Mouse (Mus musculus) intestine, embryonic 16.5 days (tissue): ENCODE measurements around the gene Gm20388. TPM values are rescaled to one million over a fixed set of nuclear protein-coding genes. Genes with fewer than 3 reads are reported as not detected.

ENCODE experiments used
- ATAC-seq: fragments of 200-750 bp; cut with Nextera tagmentation; 2 replicates; pipeline ENCODE4 v1.8.0; 2017; ENCODE audit warnings: moderate TSS enrichment, moderate library complexity
- H3K27ac ChIP-seq: fragments of 300-500 bp; sonication (generic); 2 replicates; pipeline ENCODE4 v1.5.1; 2014; ENCODE audit warnings: mild to moderate bottlenecking, low read length
- H3K27me3 ChIP-seq: fragments of 300-500 bp; sonication (generic); replicated peaks from 2 replicates; pipeline ENCODE4 v1.6.1; 2014; ENCODE audit warnings: low read length, control low read depth, mixed read lengths; ENCODE audit not compliant: control insufficient read depth, insufficient read depth
- H3K36me3 ChIP-seq: fragments of 300-500 bp; sonication (generic); 2 replicates; pipeline ENCODE4 v1.6.1; 2014; ENCODE audit warnings: low read length, control low read depth; ENCODE audit not compliant: control insufficient read depth, insufficient read depth
- H3K4me1 ChIP-seq: fragments of 300-500 bp; sonication (generic); 2 replicates; pipeline ENCODE4 v1.6.1; 2014; ENCODE audit warnings: low read length, control low read depth, mixed read lengths; ENCODE audit not compliant: control insufficient read depth, insufficient read depth
- H3K4me2 ChIP-seq: fragments of 300-500 bp; sonication (generic); 2 replicates; pipeline ENCODE4 v1.6.1; 2014; ENCODE audit warnings: low read depth, low read length, control low read depth
- H3K4me3 ChIP-seq: fragments of 300-500 bp; sonication (generic); 2 replicates; pipeline ENCODE4 v1.5.1; 2014; ENCODE audit warnings: mild to moderate bottlenecking, low read length
- H3K9ac ChIP-seq: fragments of 300-500 bp; sonication (generic); 2 replicates; pipeline ENCODE4 v1.6.1; 2014; ENCODE audit warnings: low read depth, low read length
- H3K9me3 ChIP-seq: fragments of 300-500 bp; sonication (generic); 2 replicates; pipeline ENCODE4 v1.6.1; 2016; ENCODE audit warnings: low read length, control low read depth; ENCODE audit not compliant: control insufficient read depth
- WGBS: fragments of 180-500 bp; shearing (Covaris S2); extraction: QIAGEN DNeasy Blood & Tissue Kit; methylation state at CpG from one replicate; pipeline ENCODE4 v1.1.7; 2014; 5-methylcytosine and 5-hydroxymethylcytosine counted together
- polyA plus RNA-seq: library from polyadenylated mRNA; unstranded; fragments of >200 nt; fragmentation: Nextera tagmentation; extraction: Ambion mirVana; gene quantifications from 2 replicates; pipeline ENCODE4 v1.2.1, GENCODE M21; 2015

Gm20388 gene
- polyA plus RNA-seq, 1 experiment from 2014 or later = 5.8 TPM

DNA sequence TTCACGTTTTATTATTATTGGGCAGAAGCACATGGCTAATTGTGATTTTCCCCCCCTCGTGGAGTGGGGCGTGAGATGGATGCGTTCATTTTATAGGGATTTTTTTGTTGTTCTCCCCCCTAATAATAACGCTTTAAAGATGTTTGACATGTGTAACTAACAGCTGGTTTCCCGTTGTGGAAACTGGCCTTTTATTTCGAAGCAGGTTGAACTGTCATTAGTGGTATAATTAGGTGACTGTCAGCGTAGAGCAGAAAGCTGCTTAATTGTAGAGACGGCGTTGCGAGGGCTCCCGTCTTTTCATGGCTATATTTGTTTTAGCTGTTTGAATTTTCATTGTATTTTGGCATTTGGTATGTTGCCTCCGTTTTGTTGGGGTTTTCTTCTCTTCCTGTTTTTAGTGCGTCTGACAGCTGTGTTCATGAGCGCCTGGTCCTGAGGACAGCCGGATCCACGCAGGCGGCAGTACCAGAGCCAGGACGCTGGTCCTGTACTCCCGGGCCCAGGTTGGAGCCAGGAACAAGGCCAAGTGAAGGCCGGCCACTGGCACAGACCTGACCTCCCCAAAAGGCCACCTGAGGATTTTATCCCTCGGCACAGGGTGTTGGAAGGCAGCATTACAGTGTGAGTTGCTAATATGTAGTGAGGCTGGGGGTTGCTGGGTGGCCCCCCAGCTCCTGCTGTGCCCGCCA, 595.1 kb downstream of the Gm20388 start:
- no peak for ATAC-seq
- Histone ChIP-seq H3K27ac (no peak overlapping the region), H3K4me3 (no peak overlapping the region), H3K27me3 (no peaks in the 10 kb centered on the region), H3K4me2 (peak overlapping the region; percentile 35; the same call in 1 of the 2 replicates), H3K4me1 (peaks cover 77% of the 10 kb centered on the region), H3K9ac (peak overlapping the region; percentile 49; the same call in 1 of the 2 replicates), H3K36me3 (no peaks in the 10 kb centered on the region), H3K9me3 (no peaks in the 10 kb centered on the region)
- 47% methylated on average over 23 of the region's 23 CpGs for WGBS

DNA sequence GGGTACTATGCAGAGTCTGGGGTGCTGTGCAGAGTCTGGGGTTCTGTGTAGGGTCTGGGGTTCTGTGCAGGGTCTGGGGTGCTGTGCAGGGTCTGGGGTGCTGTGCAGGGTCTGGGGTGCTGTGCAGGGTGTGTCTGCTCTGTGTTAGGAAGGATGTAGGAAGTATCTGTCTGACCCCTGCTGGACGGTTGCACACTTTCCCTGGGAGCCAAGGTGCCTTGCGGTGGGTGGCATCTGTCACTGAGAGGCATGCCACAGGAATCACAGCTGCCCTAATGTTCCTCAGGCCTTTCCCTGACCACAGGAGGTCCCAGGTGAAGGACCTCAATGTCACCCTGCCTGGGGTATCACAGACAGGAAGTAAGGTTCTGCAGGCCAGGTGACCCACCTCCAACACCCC, 595.9 kb downstream of the Gm20388 start:
- Histone ChIP-seq H3K36me3 (no peaks in the 10 kb centered on the region), H3K27me3 (no peaks in the 10 kb centered on the region), H3K9ac (peak overlapping the region; percentile 26; the same call in 1 of the 2 replicates), H3K4me1 (peaks cover 79% of the 10 kb centered on the region), H3K4me2 (no peak overlapping the region), H3K27ac (no peak overlapping the region), H3K4me3 (no peak overlapping the region), H3K9me3 (no peaks in the 10 kb centered on the region)
- WGBS = 70% methylated on average over 2 of the region's 2 CpGs
- ATAC-seq = no peak

DNA sequence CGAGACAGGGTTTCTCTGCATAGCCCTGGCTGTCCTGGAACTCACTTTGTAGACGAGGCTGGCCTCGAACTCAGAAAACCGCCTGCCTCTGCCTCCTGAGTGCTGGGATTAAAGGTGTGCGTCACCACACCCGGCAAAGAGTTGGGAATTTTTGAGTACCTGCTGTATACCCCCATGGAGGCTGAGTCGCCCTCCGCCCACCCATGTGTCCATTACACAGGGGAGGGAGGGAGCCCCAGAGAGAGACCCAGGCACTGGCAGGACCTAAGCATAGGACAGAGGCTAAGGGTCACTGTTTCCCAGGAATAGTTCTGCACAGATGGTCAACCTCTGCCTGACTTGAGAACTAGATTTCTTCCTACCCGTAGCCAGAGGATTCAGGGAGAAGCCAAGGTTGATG, 596.6 kb downstream of the Gm20388 start:
- ATAC-seq = no peak
- peaks cover 85% of the 10 kb centered on the region for H3K4me1 ChIP-seq

DNA sequence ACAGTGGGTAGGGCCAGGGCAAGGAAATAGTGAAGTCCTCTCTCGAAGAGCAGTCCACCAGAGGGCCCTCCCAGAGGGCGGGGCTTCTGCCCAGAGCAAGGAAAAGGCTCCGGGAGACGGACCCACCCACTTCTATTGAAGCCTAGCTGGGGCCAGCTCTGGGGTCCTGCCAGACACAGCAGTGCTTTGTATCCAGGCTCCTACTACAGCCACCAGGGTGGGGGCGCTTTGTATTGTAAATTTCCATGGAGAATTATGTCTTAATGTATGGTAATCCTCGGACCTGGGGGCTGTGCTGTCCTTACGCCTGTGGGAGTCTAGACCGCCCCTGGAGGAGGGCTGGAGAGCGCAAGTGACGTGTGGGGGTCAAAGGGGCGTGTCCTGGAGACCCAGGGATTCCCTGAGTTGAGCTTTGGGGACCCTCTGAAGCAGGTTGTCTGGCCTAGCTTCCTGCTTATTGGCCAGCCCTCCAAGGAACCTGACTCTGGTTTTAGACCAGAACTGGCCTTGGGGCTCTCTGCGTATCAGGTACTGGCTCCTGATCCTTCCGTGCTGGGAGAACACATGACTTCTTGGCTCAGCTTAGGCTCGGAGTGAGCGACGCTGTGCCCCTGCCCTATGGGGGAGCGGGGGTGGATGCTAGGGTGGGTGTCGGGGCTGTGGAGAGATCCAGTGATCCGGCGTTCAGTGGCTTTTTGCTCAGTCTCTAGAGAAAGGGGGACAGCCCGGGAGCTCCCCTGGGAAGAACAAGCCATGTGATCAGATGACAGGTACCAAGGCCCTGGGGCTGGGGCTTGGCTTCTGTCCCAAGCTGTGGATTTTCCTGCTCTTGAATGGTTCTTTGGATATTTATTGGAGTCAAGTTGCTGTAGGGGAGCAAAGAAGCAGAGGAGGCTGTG, 598.7 kb downstream of the Gm20388 start:
- ATAC-seq = peak; percentile 73
- Histone ChIP-seq H3K9ac (peak overlapping the region; percentile 4), H3K4me3 (peak overlapping the region; percentile 20), H3K4me2 (peak overlapping the region; percentile 48), H3K9me3 (no peaks in the 10 kb centered on the region), H3K27ac (0 out of 2 replicates have a peak overlapping the region, but pooled peaks have one; percentile 45), H3K4me1 (peaks cover 86% of the 10 kb centered on the region), H3K36me3 (no peaks in the 10 kb centered on the region), H3K27me3 (no peaks in the 10 kb centered on the region)
- 21% methylated on average over 21 of the region's 21 CpGs for WGBS

More for the DNA sequence above, 596.6 kb downstream of the Gm20388 start:
- H3K4me3 ChIP-seq = no peak overlapping the region
- no peaks in the 10 kb centered on the region for H3K9me3 ChIP-seq
- WGBS = 90% methylated on average over 9 of the region's 9 CpGs
- no peak overlapping the region for H3K4me2 ChIP-seq
- H3K36me3 ChIP-seq = no peaks in the 10 kb centered on the region
- H3K27ac ChIP-seq = no peak overlapping the region
- H3K27me3 ChIP-seq = no peaks in the 10 kb centered on the region
- H3K9ac ChIP-seq = no peak overlapping the region

DNA sequence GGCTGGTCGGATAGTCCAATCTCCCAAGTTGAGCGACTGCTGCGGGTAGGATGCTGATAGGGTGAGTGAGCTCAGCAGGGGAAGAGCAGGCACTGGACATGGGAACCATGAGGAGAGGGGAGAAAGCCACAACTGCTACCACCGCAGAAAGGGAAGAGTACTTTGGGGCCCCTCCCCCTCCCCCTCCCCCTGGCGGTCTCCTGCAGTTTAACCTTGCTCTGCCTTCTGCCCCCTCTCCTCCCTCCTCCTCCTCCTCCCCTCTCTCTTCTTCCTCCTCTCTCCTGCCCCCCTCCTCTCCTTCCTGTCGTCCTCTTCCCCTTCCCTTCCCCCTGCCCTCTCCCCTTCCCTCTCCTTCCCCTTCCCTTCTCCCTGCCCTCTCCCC, 599.4 kb downstream of the Gm20388 start:
- H3K9me3 ChIP-seq = no peaks in the 10 kb centered on the region
- H3K4me3 ChIP-seq = no peak overlapping the region
- H3K27me3 ChIP-seq = no peaks in the 10 kb centered on the region
- WGBS = 16% methylated on average over 6 of the region's 6 CpGs
- H3K4me2 ChIP-seq = 0 out of 2 replicates have a peak overlapping the region, but pooled peaks have one; percentile 48
- peaks cover 81% of the 10 kb centered on the region for H3K4me1 ChIP-seq
- H3K36me3 ChIP-seq = no peaks in the 10 kb centered on the region
- no peak for ATAC-seq
- H3K9ac ChIP-seq = peak overlapping the region; percentile 3; the same call in 1 of the 2 replicates
- no peak overlapping the region for H3K27ac ChIP-seq

DNA sequence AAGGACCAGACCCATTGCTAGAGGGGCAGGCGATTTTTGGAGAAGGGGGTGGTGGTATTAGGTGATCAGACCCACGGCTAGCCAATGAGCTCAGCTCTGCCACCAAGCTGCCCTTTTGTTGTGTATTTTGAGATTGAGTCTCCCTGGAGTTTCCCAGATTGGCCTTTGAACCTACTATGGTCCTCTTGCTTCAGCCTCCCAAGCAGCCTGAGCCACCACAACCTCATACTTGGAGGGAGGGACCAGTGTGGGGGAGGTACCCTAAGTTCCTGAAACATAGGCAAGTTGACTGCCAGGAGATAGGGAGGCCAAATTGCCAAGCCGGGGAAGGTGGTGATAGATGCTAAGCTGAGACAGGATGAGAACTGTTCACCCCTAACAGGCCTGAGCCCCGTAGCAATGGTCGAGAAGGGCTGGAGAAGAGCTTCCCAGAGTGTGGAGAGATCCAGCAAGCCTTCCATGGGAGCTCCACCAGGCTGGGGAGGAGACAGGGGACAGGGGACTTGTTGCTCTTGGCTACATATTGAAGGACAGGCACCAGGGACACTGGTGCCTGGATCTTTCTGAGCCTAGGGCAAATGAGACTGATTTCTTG, 600.3 kb downstream of the Gm20388 start:
- H3K27ac ChIP-seq = peak overlapping the region; percentile 52
- no peak overlapping the region for H3K4me2 ChIP-seq
- no peak overlapping the region for H3K4me3 ChIP-seq
- ATAC-seq = no peak
- peaks cover 73% of the 10 kb centered on the region for H3K4me1 ChIP-seq
- no peaks in the 10 kb centered on the region for H3K9me3 ChIP-seq
- no peaks in the 10 kb centered on the region for H3K36me3 ChIP-seq
- no peaks in the 10 kb centered on the region for H3K27me3 ChIP-seq
- H3K9ac ChIP-seq = peak overlapping the region; percentile 38; the same call in 1 of the 2 replicates
- WGBS = 59% methylated on average over 5 of the region's 5 CpGs

DNA sequence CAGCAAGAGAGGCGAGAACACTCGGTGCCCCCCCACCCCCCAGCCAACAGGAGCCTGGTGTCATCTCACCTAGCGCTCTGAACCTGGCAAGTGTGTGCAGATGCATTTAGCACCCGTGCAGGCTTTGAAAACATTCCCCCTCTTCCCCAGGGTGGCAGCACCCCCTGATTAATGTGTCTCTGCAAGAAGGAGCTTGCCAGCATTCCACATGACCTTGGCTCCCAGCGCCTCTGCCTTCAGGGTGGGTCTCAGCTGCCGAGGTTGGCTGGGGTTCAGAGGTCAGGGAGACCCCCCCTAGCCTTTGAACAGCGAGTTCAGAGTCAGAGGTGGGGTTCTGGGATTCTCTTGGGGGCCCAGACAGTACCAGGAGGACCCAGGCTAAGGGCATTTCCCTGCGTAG, 601.1 kb downstream of the Gm20388 start:
- no peak for ATAC-seq
- Histone ChIP-seq H3K4me2 (no peak overlapping the region), H3K27me3 (no peaks in the 10 kb centered on the region), H3K9me3 (no peaks in the 10 kb centered on the region), H3K36me3 (no peaks in the 10 kb centered on the region), H3K27ac (no peak overlapping the region), H3K4me3 (no peak overlapping the region), H3K4me1 (peaks cover 73% of the 10 kb centered on the region), H3K9ac (peak overlapping the region; percentile 38; the same call in 1 of the 2 replicates)
- 41% methylated on average over 8 of the region's 8 CpGs for WGBS

DNA sequence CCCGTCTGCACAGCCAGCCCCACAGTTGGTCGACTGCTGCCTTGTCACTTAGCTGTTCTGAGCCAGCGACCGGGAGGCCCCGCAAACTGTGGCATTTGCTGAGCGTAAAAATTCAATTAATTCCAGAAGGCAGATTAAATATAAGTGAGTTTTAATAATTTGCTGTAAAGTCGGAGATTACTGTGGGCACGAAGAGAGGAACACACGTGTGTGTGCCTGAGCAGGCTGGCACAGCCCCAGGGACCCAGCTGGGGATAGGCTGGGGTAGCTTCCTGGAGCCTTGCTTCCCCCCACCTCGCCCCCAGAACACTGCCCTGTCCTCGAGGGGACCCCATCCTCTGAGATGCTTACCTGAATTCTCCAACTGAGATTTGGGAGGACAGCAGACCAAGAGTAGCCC, 601.7 kb downstream of the Gm20388 start:
- H3K27ac ChIP-seq = no peak overlapping the region
- no peak overlapping the region for H3K4me3 ChIP-seq
- no peaks in the 10 kb centered on the region for H3K27me3 ChIP-seq
- H3K9ac ChIP-seq = 0 out of 2 replicates have a peak overlapping the region, but pooled peaks have one; percentile 38
- H3K36me3 ChIP-seq = no peaks in the 10 kb centered on the region
- WGBS = 64% methylated on average over 11 of the region's 11 CpGs
- H3K4me1 ChIP-seq = peaks cover 76% of the 10 kb centered on the region
- no peak for ATAC-seq
- no peak overlapping the region for H3K4me2 ChIP-seq
- H3K9me3 ChIP-seq = no peaks in the 10 kb centered on the region

DNA sequence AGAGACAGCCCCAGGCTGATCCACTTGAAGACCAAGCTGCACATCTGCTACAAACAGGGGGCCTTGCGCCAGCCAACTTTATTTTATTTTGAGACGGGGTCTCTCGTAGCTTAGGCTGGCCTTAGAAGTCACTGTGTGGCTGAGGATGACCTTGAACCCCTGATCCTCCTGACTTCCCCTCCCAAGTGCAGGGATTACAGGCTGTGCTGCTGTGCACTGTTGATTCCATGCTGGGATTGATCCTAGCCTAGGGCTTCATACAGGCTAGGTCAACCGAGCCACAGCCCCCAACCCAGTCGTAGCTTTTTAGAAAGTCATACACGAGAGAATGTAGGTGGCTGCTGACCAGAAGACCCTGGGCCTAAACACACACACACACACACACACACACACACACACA, 602.5 kb downstream of the Gm20388 start:
- H3K27ac ChIP-seq = no peak overlapping the region
- no peak overlapping the region for H3K4me2 ChIP-seq
- 77% methylated on average over 6 of the region's 6 CpGs for WGBS
- no peaks in the 10 kb centered on the region for H3K36me3 ChIP-seq
- H3K9me3 ChIP-seq = no peaks in the 10 kb centered on the region
- no peaks in the 10 kb centered on the region for H3K27me3 ChIP-seq
- ATAC-seq = no peak
- H3K9ac ChIP-seq = no peak overlapping the region
- H3K4me1 ChIP-seq = peaks cover 78% of the 10 kb centered on the region
- no peak overlapping the region for H3K4me3 ChIP-seq
